Comparison of ENCODE assay signal across 8 mouse cellular contexts in genomic region chr7:46033870-46034337, GRCm38 (mm10). TPM values are rescaled to one million over a fixed set of nuclear protein-coding genes. Genes with fewer than 3 reads are reported as not detected.
DNase-seq lines count a peak whose midpoint lies in the region; ATAC-seq and TF ChIP-seq lines count a peak whose summit lies in the region.

No protein-coding gene starts in this region.

- peaks cover 21% of the 10 kb centered on the region for H3K4me1 ChIP-seq in heart, embryonic 13.5 days
- peaks cover 0 to 11% of the 10 kb centered on the region in 2 experiments; a peak in 2 of 4 replicates for H3K4me1 ChIP-seq in ES-E14 (ENCODE audit: control insufficient read depth in 2 of 2, insufficient read depth in 2 of 2, low read length in 2 of 2, poor library complexity in 1 of 2)
- H3K4me1 ChIP-seq in forebrain, embryonic 16.5 days (replicated peaks; ENCODE audit: control insufficient read depth, insufficient read depth, low read length), result peaks cover 14% of the 10 kb centered on the region

- no peaks in the 10 kb centered on the region; the same call in 1 of the 2 replicates for H3K27me3 ChIP-seq in heart, embryonic 13.5 days (replicated peaks)
- H3K27me3 ChIP-seq in forebrain, embryonic 16.5 days (replicated peaks; ENCODE audit: control insufficient read depth, insufficient read depth, low read length), result no peaks in the 10 kb centered on the region

- no peak for DNase-seq in heart, postnatal 10 days
- DNase-seq in ES-E14 (ENCODE audit: low read depth, low spot score), result no peak
- DNase-seq in frontal cortex, postnatal 25 days (ENCODE audit: low spot score in 2 of 2), result no peak
- DNase-seq in layer of hippocampus, postnatal 36 days, result no peak
- DNase-seq in retina, postnatal 1 day, result no peak

- in situ Hi-C loops in ES-E14 (cut with MboI; ENCODE audit: low sequenced_read_pairs in 2 of 2, unreplicated experiment in 2 of 2), result no loop called here

- H3K9me3 ChIP-seq in heart, embryonic 13.5 days, result no peaks in the 10 kb centered on the region
- no peaks in the 10 kb centered on the region for H3K9me3 ChIP-seq in ES-E14 (ENCODE audit: control insufficient read depth, insufficient read depth, low read depth, low read length)
- no peaks in the 10 kb centered on the region for H3K9me3 ChIP-seq in forebrain, embryonic 16.5 days (ENCODE audit: control insufficient read depth, low read length)

- under 1% methylated on average over 35 of the region's 35 CpGs for WGBS in heart, embryonic 13.5 days
- WGBS in forebrain, embryonic 16.5 days, result under 1% methylated on average over 24 of the region's 35 CpGs
- WGBS in macrophage (ENCODE audit: missing documents), result under 1% methylated on average over 35 of the region's 35 CpGs

- H3K36me3 ChIP-seq in heart, embryonic 13.5 days, result peaks cover 17% of the 10 kb centered on the region
- peaks cover 6% of the 10 kb centered on the region; the same call in 1 of the 2 replicates for H3K36me3 ChIP-seq in ES-E14 (ENCODE audit: control insufficient read depth, insufficient read depth, low read length, poor library complexity, severe bottlenecking)
- H3K36me3 ChIP-seq in forebrain, embryonic 16.5 days (ENCODE audit: control insufficient read depth, insufficient read depth), result 0 out of 2 replicates have a peak, but pooled peaks cover 3% of the 10 kb centered on the region
- peaks cover under 1% of the 10 kb centered on the region; the same call in 1 of the 2 replicates for H3K36me3 ChIP-seq in macrophage (ENCODE audit: inconsistent target)

- H3K4me3 ChIP-seq in heart, embryonic 13.5 days, result peak overlapping the region; percentile 82
- H3K4me3 ChIP-seq in ES-E14 (ENCODE audit: insufficient read depth in 1 of 2, low read depth in 1 of 2, low read length in 2 of 2, poor library complexity in 1 of 2, severe bottlenecking in 1 of 2), result peak overlapping the region; percentile 96 to 97
- peak overlapping the region; percentile 79 for H3K4me3 ChIP-seq in forebrain, embryonic 16.5 days (replicated peaks; ENCODE audit: low read length)
- H3K4me3 ChIP-seq in macrophage (ENCODE audit: inconsistent target), result peak overlapping the region; percentile 71

- peak overlapping the region; percentile 96 for H3K4me2 ChIP-seq in heart, embryonic 13.5 days
- H3K4me2 ChIP-seq in forebrain, embryonic 16.5 days (ENCODE audit: low read length), result peak overlapping the region; percentile 76

- no peak overlapping the region for H3K27ac ChIP-seq in heart, embryonic 13.5 days (replicated peaks)
- H3K27ac ChIP-seq in ES-E14 (ENCODE audit: insufficient read depth, low read depth, low read length, poor library complexity, severe bottlenecking), result no peak overlapping the region
- no peak overlapping the region for H3K27ac ChIP-seq in forebrain, embryonic 16.5 days (ENCODE audit: low read length)
- no peak overlapping the region for H3K27ac ChIP-seq in macrophage

- H3K79me2 ChIP-seq in macrophage (ENCODE audit: inconsistent target), result peaks cover 20% of the 10 kb centered on the region

- H3K9ac ChIP-seq in heart, embryonic 13.5 days, result peak overlapping the region; percentile 86
- peak overlapping the region; percentile 97 for H3K9ac ChIP-seq in ES-E14 (ENCODE audit: insufficient read depth, low read depth, low read length, poor library complexity, severe bottlenecking)
- peak overlapping the region; percentile 79 for H3K9ac ChIP-seq in forebrain, embryonic 16.5 days (replicated peaks; ENCODE audit: low read depth, low read length)

- ATAC-seq in heart, embryonic 13.5 days (ENCODE audit: extremely low read depth, insufficient number of reproducible peaks, low FRiP score, low TSS enrichment), result no peak; the same call in 1 of the 2 replicates
- no peak for ATAC-seq in forebrain, embryonic 16.5 days

- intact Hi-C loops in heart, postnatal 10 days (cut with DNase I), result no loop called here

TF ChIP-seq in ES-E14, 5 proteins besides CTCF, POLR2A, EP300 and RAD21:
- TF ChIP-seq ZNF384 (IDR thresholded peaks at IDR 0.05; ENCODE audit: low read depth, low read length) (no peak), MAFK (IDR thresholded peaks at IDR 0.05; ENCODE audit: insufficient read depth, low read depth, low read length) (no peak), CHD2 (IDR thresholded peaks at IDR 0.05; ENCODE audit: low read depth, low read length) (no peak), ZC3H11A (IDR thresholded peaks at IDR 0.05; ENCODE audit: borderline replicate concordance, low read depth, low read length) (no peak), HCFC1 (IDR thresholded peaks at IDR 0.05; ENCODE audit: borderline replicate concordance, insufficient read depth, low read length) (no peak)

RNA-seq across cellular contexts. Expression of gene Nomo1, which starts 0.4 kb away (rescaled TPM):
- 37.7 and 39.2 TPM in 2 replicates for polyA plus RNA-seq in heart, embryonic 13.5 days (2015; fragmentation: Nextera tagmentation; extraction: Ambion mirVana)
- total RNA-seq in heart, postnatal 10 days (2021), result 10 to 100 TPM; 67.2 to 68.2 TPM
- total RNA-seq in ES-E14 (2012; rRNA removed), result 173 and 219 TPM in 2 replicates
- polyA plus RNA-seq in forebrain, embryonic 16.5 days (2015; fragmentation: Nextera tagmentation; extraction: Ambion mirVana), result 46.0 and 47.1 TPM in 2 replicates
- 10 to 100 TPM in 24 of 26 experiments, 1 to 10 TPM in 2; 8.5 to 49.9 (median 30.0) TPM for total RNA-seq in macrophage (2018; cell fraction: chromatin; rRNA removed)
- 10 to 100 TPM in 23 of 26 experiments, 1 to 10 TPM in 3; 7.4 to 25.7 (median 15.8) TPM for total RNA-seq in macrophage (2018; cell fraction: cytosol; rRNA removed)
- total RNA-seq in macrophage (2018; cell fraction: nucleus; rRNA removed), result 10 to 100 TPM; 13.5 to 74.4 (median 24.3) TPM
- polyA plus RNA-seq in macrophage (2018), result 15.9 to 40.2 TPM (median 19.6 TPM) in 3 replicates
- total RNA-seq in layer of hippocampus, postnatal 36 days (2021), result 100 to 1,000 TPM; 102 to 104 TPM

RNA-seq across cellular contexts. Expression of gene Abcc6, which starts 3.8 kb away (rescaled TPM):
- 0.11 and 0.23 TPM in 2 replicates for polyA plus RNA-seq in heart, embryonic 13.5 days (2015; fragmentation: Nextera tagmentation; extraction: Ambion mirVana)
- total RNA-seq in heart, postnatal 10 days (2021), result not detected
- 4.7 and 7.1 TPM in 2 replicates for total RNA-seq in ES-E14 (2012; rRNA removed)
- 0.47 and 0.86 TPM in 2 replicates for polyA plus RNA-seq in forebrain, embryonic 16.5 days (2015; fragmentation: Nextera tagmentation; extraction: Ambion mirVana)
- total RNA-seq in macrophage (2018; cell fraction: chromatin; rRNA removed), result under 1 TPM in 1 of 26 experiments, not detected in 25; 0.15 TPM
- not detected for total RNA-seq in macrophage (2018; cell fraction: cytosol; rRNA removed)
- total RNA-seq in macrophage (2018; cell fraction: nucleus; rRNA removed), result not detected
- polyA plus RNA-seq in macrophage (2018), result not detected in 3 replicates
- total RNA-seq in layer of hippocampus, postnatal 36 days (2021), result 1 to 10 TPM; 1.4 to 2.6 TPM
